Mouse (Mus musculus) central nervous system, embryonic 18 days (tissue): ENCODE data around the gene Cgn. TPM values are rescaled to one million over a fixed set of nuclear protein-coding genes. Genes with fewer than 3 reads are reported as not detected.

Source experiments
- polyA plus RNA-seq: library from polyadenylated mRNA; depleted of rRNA; stranded (reverse); fragments of >200 nt; gene quantifications from 2 replicates; pipeline ENCODE4 v1.2.3, GENCODE M21; 2012; rRNA removed

Cgn gene
- polyA plus RNA-seq: 9.8 and 11.0 TPM in 2 replicates

DNA sequence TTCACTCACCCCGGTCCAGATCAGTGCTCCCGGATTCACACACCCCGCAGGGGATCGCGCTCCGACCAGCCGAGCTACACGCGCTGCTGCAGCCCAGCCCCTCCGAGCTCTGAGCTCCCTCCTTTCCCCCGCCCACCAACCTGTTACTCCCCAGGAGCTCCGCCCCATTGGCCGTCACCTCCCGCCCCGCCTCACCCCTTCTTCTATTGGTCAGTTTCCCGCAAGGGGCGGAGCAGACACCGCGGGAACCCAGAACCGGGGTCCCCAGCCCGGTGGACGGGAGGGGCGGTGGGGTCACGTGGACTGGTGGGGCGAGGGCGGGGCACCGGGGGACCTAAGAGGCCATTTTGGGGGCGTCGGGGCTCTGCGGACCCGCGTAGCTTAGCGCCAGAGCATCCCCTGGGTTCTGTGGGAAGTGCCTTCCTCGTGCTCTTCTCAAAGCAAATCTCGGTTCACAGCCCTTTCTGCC lies at the start of gene Cgn:
Gene Cgn (minus strand): TSS at position 126 of the 469 bp plus-strand sequence.

Other genes with a start within 250 kb of the Cgn start
- 43.1 and 46.0 TPM in 2 replicates for gene Snx27, start 203.8 kb downstream of the Cgn start, polyA plus RNA-seq
- gene Gm10972, start 143.4 kb downstream of the Cgn start, polyA plus RNA-seq: not detected in 2 replicates
- gene Tuft1, start 127.6 kb downstream of the Cgn start, polyA plus RNA-seq: 5.0 and 6.1 TPM in 2 replicates
- 0.29 and 0.62 TPM in 2 replicates for gene Selenbp2, start 92.9 kb downstream of the Cgn start, polyA plus RNA-seq
- gene Pogz, start 51.1 kb upstream of the Cgn start, polyA plus RNA-seq: 53.2 and 57.5 TPM in 2 replicates
- 361 and 392 TPM in 2 replicates for gene Psmb4, start 100.5 kb upstream of the Cgn start, polyA plus RNA-seq
- gene Selenbp1, start 146.6 kb upstream of the Cgn start, polyA plus RNA-seq: 10.1 and 10.6 TPM in 2 replicates
- gene Rfx5, start 167.6 kb upstream of the Cgn start, polyA plus RNA-seq: 27.4 and 28.5 TPM in 2 replicates
- 52.4 and 57.0 TPM in 2 replicates for gene Pi4kb, start 188.2 kb upstream of the Cgn start, polyA plus RNA-seq
- gene Zfp687, start 229.0 kb upstream of the Cgn start, polyA plus RNA-seq: 13.9 and 15.7 TPM in 2 replicates